Mouse (Mus musculus) urinary bladder, adult 18-20 months (tissue): ENCODE results near the gene Atp6v0c.
A peak's percentile ranks its signal among the peaks of the same experiment; 100 is the strongest.

Experiments
- DNase-seq, 2 experiments: peaks; one replicate each; pipeline ENCODE4 v3.0.0; 2022; ENCODE audit warnings: low spot score in 2 of 2, mixed read lengths in 2 of 2

Gene Atp6v0c

DNA sequence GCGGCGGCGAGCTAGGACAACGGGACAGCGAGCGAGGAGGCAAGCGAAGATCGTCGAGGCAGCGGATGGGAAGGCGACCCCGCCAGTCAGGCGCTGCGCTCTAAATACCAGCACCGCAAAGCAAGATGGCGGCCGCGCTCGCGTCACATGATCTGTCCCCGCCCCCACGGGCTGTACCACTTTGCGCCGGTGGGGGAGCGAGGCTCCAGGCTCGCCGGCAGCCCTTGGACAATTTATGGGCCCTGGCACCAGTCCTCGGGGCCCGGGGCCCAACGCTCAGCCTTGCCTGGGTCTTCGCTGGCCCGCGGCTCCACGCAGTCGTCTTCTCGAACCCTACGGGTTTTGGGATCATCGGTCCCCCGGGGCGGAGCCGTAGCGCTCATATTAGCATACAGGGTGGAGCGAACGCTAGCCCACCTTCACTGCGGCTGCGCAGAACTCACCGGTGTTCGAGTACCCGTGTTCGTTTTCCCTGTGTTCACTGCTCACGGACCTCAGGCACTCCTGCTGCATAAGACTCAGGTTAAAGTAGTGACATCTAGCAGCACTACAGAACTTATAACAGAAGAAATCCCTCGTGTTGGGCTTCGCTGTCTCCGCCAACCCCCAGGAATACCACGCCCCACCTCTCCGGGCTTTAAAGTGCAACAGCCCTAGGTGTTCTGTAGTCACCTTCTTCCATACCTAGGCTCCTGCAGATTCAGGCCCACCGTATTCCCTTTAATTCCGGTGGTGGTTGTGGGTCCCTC is at the start of gene Atp6v0c:
TSS of gene Atp6v0c (minus strand) at position 386 of the 749 bp plus-strand sequence.
- peak; percentile 88 to 93 for DNase-seq

DNA sequence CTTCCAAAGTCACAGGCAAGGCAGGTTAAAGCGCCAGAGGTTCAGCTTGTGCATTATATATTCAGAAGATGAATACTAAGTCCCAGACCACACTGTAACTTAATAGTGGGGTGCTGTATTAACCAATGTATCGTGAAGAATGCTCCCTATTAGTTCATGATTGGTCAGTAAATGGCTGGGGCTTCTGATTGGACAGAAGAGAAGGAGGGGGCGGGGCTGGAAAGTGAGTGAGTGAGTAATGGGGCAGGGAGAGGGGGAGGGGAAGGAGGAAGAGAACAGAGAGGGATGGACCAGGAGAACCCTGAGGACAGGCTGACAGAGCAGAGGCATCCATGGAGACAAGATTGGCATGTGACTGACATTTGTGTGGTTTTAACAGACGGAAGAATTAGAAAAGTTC is 47.3 kb upstream of the Atp6v0c start:
- DNase-seq, result no peak

DNA sequence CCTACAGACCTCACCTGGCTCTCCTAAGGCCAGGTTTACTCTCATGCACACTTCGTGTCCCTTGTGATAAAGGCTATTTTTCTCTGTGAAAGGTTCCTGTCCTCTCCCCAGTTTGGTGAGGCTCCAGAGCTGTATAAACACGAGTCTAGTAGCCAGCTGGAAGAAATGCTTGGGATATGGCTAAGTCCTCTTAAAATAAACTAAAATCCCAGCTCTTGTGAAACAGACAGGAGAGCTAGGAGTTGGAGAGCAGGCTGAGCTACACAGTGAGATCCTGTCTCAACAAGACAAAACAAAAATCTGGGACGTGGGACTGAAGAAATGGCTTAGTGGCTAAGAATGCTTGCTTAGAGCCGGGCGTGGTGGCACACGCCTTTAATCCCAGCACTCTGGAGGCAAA is 43.7 kb upstream of the Atp6v0c start:
- peak in 1 of 2 experiments; percentile 31 for DNase-seq

DNA sequence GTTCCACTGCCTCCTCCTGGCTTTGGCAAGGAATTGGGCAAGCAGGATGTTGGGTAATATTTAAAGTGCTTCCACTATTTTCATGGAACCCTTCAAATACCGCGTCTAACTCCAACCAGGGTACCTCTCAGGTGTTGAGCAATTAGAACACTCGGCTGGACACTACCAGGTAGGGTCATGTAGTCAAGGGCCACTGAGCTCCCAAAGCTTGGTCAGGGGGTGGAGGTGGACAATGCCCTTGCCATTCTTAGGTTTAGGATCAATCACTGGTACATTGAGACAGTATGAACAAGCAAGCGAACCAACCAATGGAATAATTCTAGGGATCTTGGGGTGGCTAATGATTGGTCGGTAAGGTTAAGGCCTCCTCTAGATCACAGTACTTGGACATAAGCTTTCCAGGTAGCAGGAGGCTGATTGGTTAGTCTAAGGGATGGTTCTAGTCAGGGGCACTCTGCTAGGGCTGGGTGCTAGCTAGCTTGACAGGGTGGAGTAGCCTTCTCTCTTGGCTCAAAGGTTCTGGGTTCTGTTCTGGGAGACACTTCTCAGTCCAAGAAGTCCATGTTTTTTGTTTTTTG is 43.0 kb upstream of the Atp6v0c start:
- no peak for DNase-seq

DNA sequence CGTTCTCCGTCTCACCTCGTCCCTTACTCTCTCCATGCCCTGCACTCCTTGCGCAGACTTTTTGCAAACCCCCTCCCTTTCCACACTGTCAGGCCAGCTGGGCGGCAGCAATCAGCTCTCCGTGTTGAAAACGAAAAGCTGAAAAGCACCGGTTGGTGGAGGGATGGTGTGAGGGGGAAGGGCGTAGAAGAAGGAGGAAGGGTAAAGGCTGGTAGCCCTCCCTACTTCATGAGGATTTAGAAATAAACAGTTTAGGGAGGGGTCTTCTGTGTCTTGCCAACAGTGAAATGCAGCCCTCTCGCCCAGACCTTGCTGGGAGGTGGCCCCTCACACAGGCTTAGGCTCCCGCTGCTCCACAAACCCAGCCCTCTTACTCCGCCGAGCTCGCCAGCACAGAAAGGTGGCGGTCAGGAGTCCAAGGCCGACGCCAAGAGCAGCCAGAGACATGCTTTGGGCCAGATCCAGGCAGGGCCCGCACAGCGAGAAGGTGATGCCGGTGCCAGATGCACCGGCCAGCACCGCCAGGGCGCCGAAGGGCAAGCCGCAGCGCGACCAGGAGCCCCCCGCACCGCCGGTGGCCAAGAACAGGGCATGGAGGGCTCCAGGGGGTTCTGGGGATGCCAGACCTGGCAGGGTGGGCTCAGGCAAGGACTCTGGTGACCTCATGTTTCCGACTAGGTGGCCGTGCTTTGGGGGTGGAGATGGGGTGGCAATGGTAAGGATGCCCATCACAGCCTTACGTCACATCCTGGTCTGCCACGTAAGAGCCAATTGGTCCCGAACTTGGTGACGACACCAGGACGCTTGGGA is 42.3 kb upstream of the Atp6v0c start:
- no peak for DNase-seq

DNA sequence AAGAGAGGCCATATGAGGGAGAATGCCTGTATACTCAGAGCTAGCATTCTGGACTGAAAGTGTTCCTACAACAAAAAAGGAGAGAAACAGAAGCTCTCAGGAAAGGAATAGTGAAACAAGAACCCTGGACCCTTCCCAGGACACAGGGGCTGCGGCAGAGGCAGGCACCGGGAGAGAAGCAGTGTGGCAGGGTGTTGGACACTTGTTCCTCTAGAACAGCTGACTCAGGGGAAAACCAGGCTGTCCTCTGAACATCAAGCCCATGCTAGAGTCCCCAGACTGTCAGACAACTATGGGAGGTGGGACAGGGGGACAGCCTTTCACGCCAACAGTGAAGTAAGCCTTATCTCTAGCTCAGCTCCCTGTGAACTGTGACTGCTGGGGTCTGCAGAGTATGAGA is 41.1 kb upstream of the Atp6v0c start:
- no peak for DNase-seq

DNA sequence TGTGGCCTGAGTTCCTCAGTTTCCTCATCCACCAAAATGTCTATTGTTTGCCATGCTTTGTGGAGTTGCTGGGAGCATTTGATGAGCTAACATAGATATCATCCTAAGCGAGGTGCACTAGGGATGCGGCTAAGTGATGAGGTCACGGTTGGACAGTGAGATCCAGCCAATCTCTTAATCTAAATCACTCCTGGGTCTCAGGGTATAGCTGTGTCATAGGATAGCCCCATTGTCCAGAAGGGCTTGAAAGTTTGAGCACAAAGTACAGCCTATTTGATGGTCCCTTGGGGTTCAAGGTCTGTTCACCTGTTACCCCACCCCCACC is 40.4 kb upstream of the Atp6v0c start:
- DNase-seq, result no peak

DNA sequence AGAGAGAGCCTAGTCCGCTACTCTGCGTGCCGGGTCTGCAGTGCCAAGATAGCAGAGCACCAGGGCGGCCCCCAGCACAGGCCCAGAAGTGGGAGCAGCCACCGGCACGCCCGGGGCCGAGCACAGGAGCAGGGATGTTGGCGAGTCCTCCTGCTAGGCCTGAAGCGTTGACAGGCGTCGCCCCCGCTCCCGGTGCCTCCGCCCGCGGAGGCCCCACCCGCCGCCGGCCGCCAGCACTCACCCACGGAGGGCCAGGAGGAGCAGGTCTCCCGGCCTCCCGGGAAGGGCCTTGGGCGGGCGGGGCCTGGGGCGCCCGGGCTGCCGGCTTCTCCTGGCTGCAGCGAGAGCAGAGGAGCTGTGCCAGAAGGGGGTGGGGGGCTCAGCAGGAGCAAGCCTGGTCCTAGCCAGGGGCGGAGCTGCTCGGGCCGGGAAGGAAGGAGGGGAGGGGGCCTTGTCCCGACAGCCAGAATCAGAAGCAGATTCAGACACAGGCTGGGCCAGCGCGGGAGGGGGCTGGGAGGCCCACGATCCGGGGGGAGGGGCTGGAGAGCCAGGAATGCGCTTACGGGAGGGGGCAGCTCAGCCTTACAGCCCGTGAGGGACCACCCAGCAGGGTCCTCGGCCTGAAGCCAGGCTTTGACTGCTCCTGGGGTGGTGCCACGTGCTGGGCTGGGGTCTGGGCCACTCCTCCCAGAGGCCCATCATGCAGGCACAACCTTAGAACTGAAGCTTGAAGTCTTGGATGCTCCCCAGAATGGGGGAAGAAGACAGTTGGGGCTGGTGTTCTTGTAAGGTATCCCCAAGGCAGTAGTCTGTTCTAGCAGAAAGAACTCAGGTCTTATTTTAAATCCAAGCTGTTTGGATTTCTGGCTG is 39.8 kb upstream of the Atp6v0c start, which contains the start of gene Ntn3:
TSS of gene Ntn3 (minus strand) at position 489 of the 873 bp plus-strand sequence.
- peak; percentile 34 to 45 for DNase-seq

DNA sequence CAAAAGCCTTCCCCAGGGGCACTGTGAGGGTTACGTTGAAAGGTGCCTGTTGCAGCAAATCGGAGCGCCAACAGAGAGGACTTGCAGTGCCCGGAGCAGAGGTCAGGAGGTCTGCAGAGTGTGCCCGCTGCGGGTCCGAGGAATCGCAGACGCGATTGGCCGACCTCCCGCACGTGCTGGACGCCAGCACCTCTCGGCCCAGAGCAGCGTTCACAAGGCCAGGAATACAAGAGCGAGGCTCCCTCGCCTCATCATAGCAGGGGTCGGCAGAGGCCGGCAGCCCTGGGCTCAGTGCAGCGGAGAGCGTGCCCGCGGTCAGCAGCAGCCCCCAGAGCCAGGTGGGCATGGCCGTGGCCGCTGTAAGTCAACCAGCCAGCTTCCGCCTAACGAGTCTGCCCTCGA is 39.1 kb upstream of the Atp6v0c start:
- DNase-seq, result no peak

DNA sequence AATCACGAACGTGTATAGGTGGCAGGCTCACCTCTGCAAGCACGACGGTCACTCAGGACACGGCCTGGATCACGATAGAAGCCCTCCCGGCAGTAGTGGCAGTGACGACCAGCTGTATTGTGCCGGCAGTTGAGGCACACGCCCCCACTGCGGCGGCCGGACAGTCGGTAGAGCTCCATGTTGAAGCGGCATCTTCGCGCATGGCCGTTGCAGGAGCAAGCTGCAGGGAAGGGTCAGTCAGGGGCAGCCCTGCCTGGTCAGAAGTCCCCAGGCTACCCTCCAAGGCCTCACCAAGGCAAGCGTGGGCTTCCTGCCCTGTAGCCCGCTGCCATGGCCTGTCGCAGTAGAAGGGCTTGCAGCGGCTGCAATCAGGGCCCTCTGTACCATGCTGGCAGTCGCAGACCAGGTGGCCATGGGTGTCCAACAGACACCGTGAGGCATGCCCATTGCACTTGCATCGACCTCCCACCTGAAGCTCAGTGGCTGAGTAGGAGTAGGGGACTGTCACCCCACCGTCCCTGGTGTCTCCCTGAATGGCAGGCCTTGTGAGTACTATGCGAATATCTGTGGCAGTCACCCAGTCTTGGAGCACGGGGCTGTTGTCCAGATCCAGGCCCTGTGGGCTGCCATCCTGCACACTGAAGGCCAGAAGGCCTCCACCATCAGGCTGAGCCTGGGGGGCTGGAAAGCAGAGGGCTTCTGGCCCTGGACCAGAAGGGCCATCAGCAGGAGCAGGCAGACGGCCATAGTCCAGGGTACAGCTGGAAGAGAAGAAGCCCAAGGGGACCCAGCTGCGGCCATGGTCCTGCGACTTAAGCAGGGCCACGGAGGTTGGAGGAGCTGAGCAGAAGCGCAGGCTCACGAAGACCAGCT is 38.5 kb upstream of the Atp6v0c start:
- no peak for DNase-seq

DNA sequence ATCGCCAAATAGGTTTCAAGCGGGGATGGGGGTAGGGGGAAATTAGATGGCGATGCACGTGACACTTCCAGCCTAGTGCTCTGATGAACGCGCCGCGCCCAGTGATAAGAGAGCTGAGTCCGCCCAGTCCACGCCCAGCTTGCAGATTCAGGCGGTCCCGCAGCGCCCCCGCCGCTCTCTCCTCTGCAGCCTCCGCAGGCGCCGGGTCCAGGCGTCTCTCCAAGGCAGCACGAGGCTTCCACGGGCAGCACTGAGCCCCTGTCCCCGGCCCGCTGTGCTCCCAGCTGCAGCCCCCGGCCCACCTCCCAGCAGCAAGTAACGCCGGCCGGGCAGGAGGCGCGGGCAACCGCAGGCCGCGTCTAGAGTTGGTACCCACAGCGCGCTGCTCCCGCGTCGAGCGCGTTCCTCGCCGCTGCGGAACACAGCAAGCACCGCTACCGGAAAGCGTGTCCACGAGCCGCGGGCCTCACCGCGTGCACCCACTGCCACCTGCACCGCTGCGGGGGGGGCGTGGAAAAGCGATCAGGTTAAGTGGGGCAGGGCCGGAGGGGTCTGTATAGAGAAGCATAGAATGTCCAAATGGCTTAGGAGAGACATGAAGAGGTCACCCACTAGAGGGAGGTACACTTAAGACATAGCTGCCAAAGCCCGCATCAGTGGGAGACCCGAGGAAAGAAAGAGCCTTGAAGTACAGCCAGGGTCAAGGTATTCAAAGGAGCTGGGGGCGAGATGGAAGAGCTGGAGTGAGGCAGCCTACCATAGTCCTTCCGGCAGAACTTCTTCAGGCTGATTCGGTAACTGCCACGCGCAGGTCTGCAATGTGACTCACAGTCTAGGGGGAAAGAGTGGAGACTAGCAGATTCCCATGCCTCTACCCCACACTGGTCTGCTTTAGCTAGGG is 37.2 kb upstream of the Atp6v0c start:
- DNase-seq, result peak; percentile 29 to 41

DNA sequence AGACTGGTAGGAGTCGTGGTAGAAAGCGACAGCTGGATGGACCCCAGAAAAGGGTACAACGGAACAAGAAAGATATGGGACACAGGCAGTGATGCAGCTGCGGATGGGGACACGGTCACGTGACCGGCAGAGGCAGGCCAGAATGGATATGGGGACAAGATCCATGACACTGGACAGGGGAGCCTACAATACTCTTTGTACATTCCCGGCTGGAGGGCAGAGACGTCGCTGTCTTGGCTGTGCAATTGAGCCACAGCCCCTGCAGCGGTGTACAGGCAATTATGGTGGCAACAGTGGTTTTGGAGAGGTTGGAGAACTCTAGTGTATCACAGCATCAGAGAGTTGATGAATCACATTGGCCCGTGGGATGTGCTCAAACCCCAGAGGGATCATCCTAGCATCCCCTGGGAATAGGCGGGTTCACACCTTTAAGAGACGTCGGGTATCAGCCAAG is 36.4 kb upstream of the Atp6v0c start:
- DNase-seq, result no peak

DNA sequence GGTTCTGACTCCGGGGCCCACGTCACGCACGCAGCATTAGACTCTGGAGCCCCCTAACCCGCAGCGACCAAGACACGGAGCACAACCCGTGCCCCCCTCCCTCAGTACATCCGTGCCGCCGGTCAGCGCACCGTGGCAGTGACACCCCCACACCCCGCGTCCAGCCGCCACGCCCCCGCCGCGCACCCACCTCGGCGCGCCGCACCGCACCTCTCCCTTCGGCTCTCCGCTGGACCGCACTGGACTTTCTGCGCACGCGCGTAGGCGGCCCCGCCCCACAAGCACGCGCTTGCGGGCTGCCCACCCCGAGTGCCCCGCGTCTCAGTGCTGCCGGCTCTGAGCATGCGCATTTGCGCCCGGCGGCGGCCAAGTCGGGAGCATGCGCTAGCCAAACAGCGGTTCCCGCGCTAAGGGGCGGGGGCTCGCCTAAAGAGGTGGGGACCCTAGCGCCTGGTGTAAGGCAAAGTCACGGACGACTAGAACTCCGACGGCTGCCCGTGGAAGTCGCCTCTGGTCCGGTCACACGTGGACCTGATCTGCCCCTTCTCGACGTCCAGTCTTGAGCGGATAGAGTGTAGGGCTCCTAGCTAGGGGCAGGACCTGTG is 35.9 kb upstream of the Atp6v0c start, which contains the start of gene Tbc1d24:
TSS of gene Tbc1d24 (minus strand) at position 279 of the 605 bp plus-strand sequence.
- peak; percentile 83 to 84 for DNase-seq

DNA sequence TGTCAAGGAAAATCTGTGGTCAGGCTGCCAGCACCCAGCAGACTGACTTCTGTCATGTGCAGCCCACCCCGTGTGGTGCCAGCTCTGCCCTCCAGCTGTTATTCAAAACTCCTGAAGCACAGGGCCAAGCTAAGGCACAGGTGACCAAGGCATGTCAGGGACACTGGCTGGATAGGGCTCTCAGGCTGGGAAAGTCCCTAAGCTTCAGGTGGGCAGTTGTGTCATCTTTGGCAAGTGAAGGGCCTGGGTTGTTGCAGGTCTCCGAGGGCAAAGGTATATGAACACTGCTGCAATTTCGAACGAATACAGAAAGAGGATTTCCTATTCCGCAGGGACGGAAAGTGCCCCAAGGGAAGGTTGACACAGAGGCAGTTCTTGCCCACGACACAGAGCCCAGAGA is 35.3 kb upstream of the Atp6v0c start:
- DNase-seq, result no peak

DNA sequence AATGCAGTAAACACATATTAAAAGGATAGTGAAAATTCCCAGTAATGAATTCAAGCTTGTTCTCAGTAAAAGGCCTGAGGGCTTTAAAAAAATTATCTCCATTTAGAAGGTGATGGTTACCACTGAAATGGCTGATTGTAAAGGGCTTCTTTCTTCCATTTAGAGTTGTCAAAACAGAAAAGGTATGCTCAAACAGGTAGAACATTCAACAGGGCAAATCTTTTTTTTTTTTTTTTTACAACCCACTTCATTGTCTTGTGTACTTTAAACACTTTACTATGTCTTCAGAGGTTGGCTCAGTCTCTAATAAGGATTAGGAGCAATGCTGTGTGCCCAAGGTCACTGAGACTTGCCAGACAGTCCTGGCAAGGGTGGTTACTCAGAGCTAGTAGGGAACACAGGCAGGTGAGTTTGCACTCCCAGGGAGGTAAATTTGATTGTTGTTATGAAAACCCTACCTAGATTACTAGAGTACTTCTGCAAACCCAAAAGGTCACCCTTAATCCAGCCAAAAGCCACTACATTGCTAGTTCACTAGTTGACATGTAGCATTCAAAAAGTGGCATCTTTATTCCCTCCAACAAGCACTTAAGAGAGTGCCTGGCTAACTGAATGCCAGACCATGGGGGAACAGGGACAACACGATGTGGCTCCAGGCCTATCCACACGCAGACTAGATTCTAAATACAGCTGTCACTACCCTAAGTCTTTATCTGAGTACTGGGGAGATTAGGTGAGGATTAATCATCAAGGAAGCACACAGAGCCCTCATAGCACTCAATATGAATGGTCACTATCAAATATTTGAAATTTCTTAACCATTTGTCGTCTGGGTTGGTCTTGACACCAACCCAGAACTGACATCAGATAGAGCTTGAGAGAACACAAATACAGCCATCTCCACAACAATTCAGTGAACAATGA is 34.4 kb upstream of the Atp6v0c start:
- no peak for DNase-seq

DNA sequence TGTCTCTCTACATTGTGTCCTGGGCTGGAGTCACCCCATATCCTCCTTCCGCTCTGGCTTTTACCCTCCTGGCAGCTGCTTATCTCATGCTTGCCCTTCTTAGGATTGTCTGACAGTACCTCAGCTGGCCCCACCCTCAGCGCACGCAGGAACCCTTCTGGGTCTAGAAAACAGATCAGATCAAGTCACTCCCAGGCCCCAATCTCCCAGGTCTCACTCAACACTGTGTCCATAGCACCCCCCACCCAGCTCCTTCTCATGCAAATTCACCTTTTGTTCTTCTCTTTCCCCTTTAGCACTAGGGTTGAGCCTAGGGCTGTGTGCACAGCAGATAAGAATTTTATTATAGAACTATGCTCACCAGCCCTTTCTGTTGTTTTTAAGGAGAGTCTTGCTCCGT is 33.6 kb upstream of the Atp6v0c start:
- DNase-seq, result no peak

DNA sequence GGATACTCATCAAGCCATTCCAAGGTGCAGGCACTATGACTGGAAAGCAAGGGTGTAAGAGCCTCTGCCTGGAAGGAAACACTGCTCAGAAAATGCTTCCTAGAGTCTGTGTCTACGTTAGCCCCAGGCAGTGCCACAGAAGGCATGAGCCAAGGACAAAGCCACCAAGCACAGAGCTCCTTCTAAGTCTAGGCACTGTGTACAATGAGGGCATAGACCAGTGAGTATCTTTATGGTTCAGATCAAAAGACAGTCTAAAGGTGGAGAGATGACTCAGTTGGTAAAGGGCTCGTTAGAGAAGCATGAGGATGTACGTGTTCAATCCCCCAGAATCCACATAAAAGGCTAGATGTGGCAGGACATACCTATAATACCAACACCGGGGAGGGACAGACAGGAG is 31.6 kb upstream of the Atp6v0c start:
- no peak for DNase-seq

DNA sequence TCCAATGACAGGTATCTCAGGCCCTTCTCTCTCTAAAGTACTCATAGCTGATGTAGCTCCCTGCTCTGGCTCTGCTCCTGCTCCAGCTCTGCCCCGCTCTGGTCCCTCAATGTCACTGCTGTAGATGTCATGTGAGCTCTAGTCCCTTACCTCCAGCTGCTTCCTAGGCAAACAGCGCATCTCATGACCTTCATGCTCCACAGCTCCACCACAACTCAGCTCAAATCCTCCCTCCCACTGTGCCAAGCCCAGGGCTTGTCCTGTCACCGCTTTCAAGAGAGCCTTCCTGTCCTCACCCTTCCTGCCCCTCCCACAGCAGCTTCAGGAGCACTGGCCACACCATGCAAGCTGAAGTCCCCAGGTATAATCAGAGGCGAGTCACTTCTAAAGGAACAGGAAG is 30.2 kb upstream of the Atp6v0c start:
- DNase-seq, result no peak
